Mouse (Mus musculus) liver, postnatal 0 days (tissue): ENCODE results near the gene Cycs.

ENCODE experiments used
- CTCF ChIP-seq: sonication (generic); IDR thresholded peaks from 2 replicates; pipeline ENCODE4 v1.5.1; 2016; ENCODE audit warnings: antibody characterized with exemption, low read depth
- EP300 ChIP-seq: IDR thresholded peaks from 2 replicates; pipeline ENCODE4 v1.6.1; 2016; ENCODE audit warnings: antibody characterized with exemption, low read depth, mild to moderate bottlenecking

- no peak for TF ChIP-seq CTCF
- no peak for TF ChIP-seq EP300
These were observed 21.1 kb upstream of the Cycs start for GRCm38 (mm10) chr6:50587412-50587811.
